Mouse (Mus musculus): ENCODE measurements around the gene Psmb11. TPM values are rescaled to one million over a fixed set of nuclear protein-coding genes. Genes with fewer than 3 reads are reported as not detected.

Psmb11 gene
- polyA plus RNA-seq, 1 experiment from 2014 or later = not detected

DNA sequence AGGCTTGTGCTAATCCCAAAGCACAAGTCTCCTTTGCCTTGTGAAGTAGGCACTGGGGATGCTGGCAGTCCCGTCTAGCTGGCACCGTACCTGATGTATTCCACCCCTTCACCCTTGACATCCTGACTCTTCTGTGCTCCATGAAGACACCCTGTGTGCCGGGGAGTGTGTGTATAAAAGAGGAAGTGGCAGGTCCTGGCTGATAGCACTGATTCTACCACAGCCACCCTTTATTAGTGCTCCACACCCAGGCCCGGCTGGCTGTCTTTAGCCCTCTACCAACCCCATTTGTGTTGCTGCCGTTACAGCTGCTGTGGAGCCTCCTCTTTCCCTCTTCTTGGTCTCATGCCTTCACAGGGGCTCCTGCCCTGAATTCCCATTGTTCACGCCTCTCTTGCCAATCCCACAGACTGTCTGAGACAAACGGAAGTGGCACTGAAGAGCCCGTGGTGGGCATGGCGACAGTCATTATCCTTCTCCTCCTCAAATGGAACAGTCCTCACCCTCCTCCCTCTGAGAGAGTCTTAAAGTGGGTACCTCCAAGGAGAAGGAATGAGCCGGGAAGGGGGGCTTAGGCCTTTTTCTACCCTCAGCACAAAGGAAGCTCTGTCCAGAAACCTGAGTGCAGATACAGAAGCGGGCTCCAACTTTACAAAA lies 9.5 kb downstream of the Psmb11 start:
- H3K27ac ChIP-seq = no peak overlapping the region
- no peak overlapping the region for H3K4me3 ChIP-seq
- 0 out of 2 replicates have a peak, but pooled peaks cover 4% of the 10 kb centered on the region for H3K4me1 ChIP-seq
- H3K9ac ChIP-seq = no peak overlapping the region
- no peak; the same call in 1 of the 2 replicates for ATAC-seq
- peaks cover 19% of the 10 kb centered on the region for H3K27me3 ChIP-seq (replicated peaks)
- H3K4me2 ChIP-seq = no peak overlapping the region
- H3K36me3 ChIP-seq = peaks cover 20% of the 10 kb centered on the region
- 58% methylated on average over 11 of the region's 11 CpGs for WGBS (ENCODE audit: insufficient replicate concordance)
- H3K9me3 ChIP-seq (replicated peaks) = no peaks in the 10 kb centered on the region

DNA sequence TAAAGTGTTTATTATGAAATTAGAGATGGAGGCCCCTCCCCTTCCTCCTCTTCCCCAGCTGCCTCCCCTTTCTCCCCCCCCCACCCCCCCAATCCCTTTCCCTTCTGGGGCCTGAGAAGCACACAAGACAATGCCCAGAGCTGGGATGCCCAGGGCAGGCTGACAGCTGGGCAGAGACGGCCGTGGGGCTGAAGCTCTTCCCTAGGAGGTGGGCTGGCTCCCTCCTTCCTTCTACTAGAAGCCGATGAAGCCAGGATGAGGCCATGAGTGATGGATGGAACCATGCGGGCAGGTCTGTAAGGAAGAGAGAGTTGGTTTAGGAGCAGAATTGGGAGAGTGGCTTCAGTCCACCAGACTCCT lies 10.0 kb downstream of the Psmb11 start:
- H3K4me2 ChIP-seq = no peak overlapping the region
- peaks cover 14% of the 10 kb centered on the region for H3K27me3 ChIP-seq (replicated peaks)
- no peak overlapping the region for H3K27ac ChIP-seq
- peaks cover 26% of the 10 kb centered on the region for H3K36me3 ChIP-seq
- no peaks in the 10 kb centered on the region for H3K9me3 ChIP-seq (replicated peaks)
- H3K4me1 ChIP-seq = 0 out of 2 replicates have a peak, but pooled peaks cover 4% of the 10 kb centered on the region
- 74% methylated on average over 4 of the region's 4 CpGs for WGBS (ENCODE audit: insufficient replicate concordance)
- H3K4me3 ChIP-seq = no peak overlapping the region
- no peak overlapping the region for H3K9ac ChIP-seq
- ATAC-seq = no peak

DNA sequence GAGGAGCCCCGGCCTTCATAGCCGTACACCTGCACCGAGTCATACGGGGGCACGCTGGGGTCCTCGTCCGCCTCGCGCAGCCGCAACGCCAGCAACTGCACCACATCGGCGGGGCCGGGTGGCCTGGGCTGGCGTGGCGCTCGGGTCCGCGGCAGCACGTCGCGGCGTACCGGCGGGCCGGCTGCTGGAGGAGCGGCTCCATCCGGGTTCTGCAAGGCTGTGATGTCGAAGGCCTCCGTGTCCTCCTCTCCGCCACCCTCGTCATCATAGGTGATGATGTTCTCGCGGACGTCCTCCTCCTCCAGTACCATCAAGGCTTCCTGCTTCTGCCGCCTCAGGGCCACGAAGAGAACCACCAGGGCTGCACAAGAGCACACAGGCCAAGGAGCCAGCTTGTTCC lies 11.0 kb downstream of the Psmb11 start:
- Histone ChIP-seq H3K4me3 (no peak overlapping the region), H3K4me2 (no peak overlapping the region), H3K27me3 (replicated peaks) (0 out of 2 replicates have a peak, but pooled peaks cover 4% of the 10 kb centered on the region), H3K9ac (no peak overlapping the region), H3K9me3 (replicated peaks) (no peaks in the 10 kb centered on the region), H3K27ac (no peak overlapping the region), H3K36me3 (peaks cover 28% of the 10 kb centered on the region), H3K4me1 (0 out of 2 replicates have a peak, but pooled peaks cover 4% of the 10 kb centered on the region)
- 91% methylated on average over 37 of the region's 37 CpGs for WGBS (ENCODE audit: insufficient replicate concordance)
- ATAC-seq = no peak

DNA sequence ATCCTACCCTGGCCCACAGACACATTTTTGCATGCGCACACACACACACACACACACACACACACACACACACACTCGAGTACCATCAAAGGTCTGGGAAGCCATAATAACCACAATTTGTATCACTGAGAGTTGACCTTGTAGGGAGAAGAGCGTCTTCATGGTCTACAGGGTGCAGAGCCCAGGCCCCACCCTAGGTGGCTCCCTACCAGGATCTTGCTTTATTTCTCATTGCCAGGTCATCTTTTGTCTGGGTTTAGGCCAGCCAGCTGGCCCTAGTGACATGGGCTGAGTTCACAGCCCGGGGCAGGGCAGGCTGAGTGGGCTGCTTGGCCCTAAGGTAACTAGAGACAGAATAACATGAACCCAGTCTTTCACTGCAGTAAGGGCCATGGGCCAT lies 12.9 kb downstream of the Psmb11 start:
- H3K4me2 ChIP-seq = no peak overlapping the region
- peaks cover 6% of the 10 kb centered on the region for H3K27me3 ChIP-seq (replicated peaks)
- H3K27ac ChIP-seq = no peak overlapping the region
- ATAC-seq = no peak
- 0 out of 2 replicates have a peak, but pooled peaks cover 4% of the 10 kb centered on the region for H3K4me1 ChIP-seq
- no peaks in the 10 kb centered on the region for H3K9me3 ChIP-seq (replicated peaks)
- H3K4me3 ChIP-seq = no peak overlapping the region
- H3K36me3 ChIP-seq = peaks cover 30% of the 10 kb centered on the region
- 68% methylated on average over 4 of the region's 4 CpGs for WGBS (ENCODE audit: insufficient replicate concordance)
- no peak overlapping the region for H3K9ac ChIP-seq

DNA sequence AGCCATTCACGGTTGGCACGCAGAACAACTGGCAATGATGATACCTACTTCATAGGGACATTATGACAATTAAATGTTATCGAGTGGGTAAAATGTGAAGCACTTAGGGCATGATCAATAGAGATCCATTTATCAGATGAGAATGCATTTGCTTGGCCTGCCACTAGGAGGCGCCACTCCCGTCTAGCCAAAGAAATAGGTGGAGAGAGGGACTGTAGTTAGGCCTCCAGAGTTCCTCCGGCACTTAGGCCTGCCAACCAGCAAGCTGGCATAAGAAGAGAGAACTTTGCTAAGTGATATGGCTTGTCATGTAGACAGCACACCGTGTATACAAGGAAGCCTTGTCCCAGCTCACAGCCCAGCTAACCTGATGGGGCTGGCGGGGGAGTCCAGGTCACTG lies 15.7 kb downstream of the Psmb11 start:
- Histone ChIP-seq H3K27me3 (replicated peaks) (peaks cover 25% of the 10 kb centered on the region), H3K9ac (no peak overlapping the region), H3K4me3 (no peak overlapping the region), H3K27ac (no peak overlapping the region), H3K9me3 (replicated peaks) (no peaks in the 10 kb centered on the region), H3K4me1 (peaks cover 20% of the 10 kb centered on the region), H3K36me3 (peaks cover 27% of the 10 kb centered on the region), H3K4me2 (no peak overlapping the region)
- ATAC-seq = no peak
- WGBS (ENCODE audit: insufficient replicate concordance) = 46% methylated on average over 8 of the region's 8 CpGs

DNA sequence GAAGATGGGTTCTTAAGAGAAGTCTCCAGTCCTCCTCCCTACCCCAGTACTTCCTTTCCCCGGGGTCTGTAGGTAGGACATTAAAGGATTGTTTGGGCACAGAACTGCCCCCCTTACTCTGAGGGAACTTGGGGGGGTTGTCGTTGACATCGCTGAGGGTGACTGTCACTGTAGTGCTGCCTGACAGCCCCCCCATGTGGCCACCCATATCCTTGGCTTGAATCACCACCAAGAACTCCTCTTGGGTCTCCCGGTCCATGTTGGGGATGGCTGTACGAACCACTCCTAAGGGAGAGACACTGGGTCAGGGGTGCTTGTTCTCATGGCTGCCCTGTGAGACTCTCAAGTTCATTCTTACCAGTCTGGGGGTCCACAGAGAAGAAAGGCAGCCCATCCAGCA lies 17.0 kb downstream of the Psmb11 start:
- Histone ChIP-seq H3K4me3 (no peak overlapping the region), H3K9me3 (replicated peaks) (no peaks in the 10 kb centered on the region), H3K4me1 (peaks cover 20% of the 10 kb centered on the region), H3K27ac (no peak overlapping the region), H3K9ac (no peak overlapping the region), H3K4me2 (no peak overlapping the region), H3K36me3 (peaks cover 27% of the 10 kb centered on the region), H3K27me3 (replicated peaks) (peaks cover 25% of the 10 kb centered on the region)
- WGBS (ENCODE audit: insufficient replicate concordance) = 75% methylated on average over 5 of the region's 5 CpGs
- no peak for ATAC-seq

DNA sequence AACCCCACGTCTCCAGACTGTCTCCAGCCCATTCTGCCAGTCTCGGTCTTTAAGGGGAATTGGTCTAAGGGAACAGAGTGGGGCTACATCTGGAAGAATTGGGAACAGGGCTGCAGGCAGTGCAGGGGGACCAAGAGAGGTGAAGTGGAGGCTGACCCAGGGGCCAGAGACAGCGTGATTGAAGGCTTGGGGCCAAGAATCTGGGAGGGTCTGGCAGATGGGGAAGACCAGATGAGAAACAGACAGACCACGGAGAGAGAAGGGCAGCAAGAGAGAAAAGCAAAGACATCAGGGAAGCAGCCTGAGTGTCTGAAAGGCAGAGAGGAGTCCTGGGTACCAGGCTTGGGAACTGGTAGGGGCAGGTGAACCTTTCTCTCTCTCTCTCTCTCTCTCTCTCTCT lies 18.9 kb downstream of the Psmb11 start:
- Histone ChIP-seq H3K27ac (no peak overlapping the region), H3K4me2 (peak overlapping the region; percentile 100), H3K9ac (peak overlapping the region; percentile 80; the same call in 1 of the 2 replicates), H3K27me3 (replicated peaks) (peaks cover 25% of the 10 kb centered on the region), H3K4me3 (no peak overlapping the region), H3K9me3 (replicated peaks) (no peaks in the 10 kb centered on the region), H3K36me3 (peaks cover 43% of the 10 kb centered on the region), H3K4me1 (peaks cover 20% of the 10 kb centered on the region)
- WGBS (ENCODE audit: insufficient replicate concordance) = 43% methylated on average over 4 of the region's 4 CpGs
- ATAC-seq = no peak

DNA sequence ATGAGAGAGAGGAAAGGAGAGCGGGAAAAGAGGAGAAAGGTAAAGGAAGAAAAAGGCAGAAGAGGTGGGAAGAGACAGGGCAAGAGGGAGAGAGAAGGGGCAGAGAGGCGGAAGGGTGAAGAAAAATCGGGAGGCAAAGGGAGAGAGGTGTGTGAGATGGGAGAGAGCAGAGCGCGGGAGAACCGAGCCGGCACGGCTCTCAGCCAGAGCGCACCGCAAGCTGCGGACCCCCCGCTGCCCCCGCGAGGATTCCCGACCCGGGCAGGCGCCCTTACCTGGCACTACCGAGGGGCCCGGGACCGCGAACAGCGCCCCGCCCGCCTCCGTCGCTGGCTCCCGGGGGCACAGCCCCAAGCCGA lies 19.7 kb downstream of the Psmb11 start, which contains the start of gene Gm17606:
Gene Gm17606 (plus strand): TSS at position 7 of the 359 bp plus-strand sequence.
- no peak for ATAC-seq
- peaks cover 47% of the 10 kb centered on the region for H3K36me3 ChIP-seq

DNA sequence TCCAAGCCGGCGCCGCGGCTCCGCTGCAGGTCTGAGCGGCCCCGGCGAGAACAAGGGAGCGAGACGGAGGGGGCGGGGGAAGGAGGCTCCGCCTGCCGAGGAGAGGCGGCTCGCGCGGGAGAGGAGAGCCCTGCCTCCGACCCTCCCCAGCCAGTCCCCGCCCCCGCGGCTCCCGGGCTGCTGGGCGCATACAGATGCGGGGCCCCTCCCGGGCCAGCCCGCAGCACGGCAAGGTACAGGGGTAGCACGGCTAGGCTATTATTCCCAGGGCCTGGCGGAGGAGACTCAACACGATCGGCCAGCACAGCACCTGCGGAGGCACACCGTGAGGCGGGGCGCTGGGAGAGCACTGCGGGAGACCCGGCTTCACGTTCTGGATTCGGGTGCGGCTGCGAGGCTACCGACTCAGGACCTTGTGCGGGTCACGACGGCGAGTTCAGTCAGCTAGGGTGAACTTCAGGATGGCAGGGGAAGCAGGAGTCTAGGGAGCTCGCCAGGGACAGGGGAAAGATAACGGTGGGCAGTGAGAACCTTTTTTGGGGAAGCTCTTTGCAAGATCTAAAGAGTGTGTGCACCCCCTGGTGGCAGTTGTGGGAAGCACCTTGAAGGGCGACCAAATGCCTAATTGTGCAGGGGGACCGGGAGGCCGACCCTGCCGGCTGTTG lies 20.2 kb downstream of the Psmb11 start, which contains the start of gene Cdh24:
Gene Cdh24 (minus strand): TSS at position 60 of the 665 bp plus-strand sequence.
- WGBS (ENCODE audit: insufficient replicate concordance) = under 1% methylated on average over 51 of the region's 52 CpGs
- Histone ChIP-seq H3K9me3 (replicated peaks) (no peaks in the 10 kb centered on the region), H3K27me3 (replicated peaks) (peaks cover 25% of the 10 kb centered on the region), H3K4me3 (peak within 1 kb of the TSS; percentile 71), H3K36me3 (peaks cover 49% of the 10 kb centered on the region), H3K9ac (peak within 1 kb of the TSS; percentile 80), H3K4me2 (peak within 1 kb of the TSS; percentile 100), H3K27ac (peak within 1 kb of the TSS; percentile 75), H3K4me1 (peaks cover 20% of the 10 kb centered on the region)
- ATAC-seq = peak; percentile 93

More for the DNA sequence above, 19.7 kb downstream of the Psmb11 start, which contains the start of gene Gm17606:
- Histone ChIP-seq H3K4me3 (peak within 1 kb of the TSS; percentile 71), H3K4me2 (peak within 1 kb of the TSS; percentile 100), H3K27me3 (replicated peaks) (peaks cover 25% of the 10 kb centered on the region), H3K4me1 (peaks cover 20% of the 10 kb centered on the region), H3K9ac (peak within 1 kb of the TSS; percentile 80), H3K9me3 (replicated peaks) (no peaks in the 10 kb centered on the region), H3K27ac (peak within 1 kb of the TSS; percentile 75)
- 1% methylated on average over 19 of the region's 28 CpGs for WGBS (ENCODE audit: insufficient replicate concordance)

DNA sequence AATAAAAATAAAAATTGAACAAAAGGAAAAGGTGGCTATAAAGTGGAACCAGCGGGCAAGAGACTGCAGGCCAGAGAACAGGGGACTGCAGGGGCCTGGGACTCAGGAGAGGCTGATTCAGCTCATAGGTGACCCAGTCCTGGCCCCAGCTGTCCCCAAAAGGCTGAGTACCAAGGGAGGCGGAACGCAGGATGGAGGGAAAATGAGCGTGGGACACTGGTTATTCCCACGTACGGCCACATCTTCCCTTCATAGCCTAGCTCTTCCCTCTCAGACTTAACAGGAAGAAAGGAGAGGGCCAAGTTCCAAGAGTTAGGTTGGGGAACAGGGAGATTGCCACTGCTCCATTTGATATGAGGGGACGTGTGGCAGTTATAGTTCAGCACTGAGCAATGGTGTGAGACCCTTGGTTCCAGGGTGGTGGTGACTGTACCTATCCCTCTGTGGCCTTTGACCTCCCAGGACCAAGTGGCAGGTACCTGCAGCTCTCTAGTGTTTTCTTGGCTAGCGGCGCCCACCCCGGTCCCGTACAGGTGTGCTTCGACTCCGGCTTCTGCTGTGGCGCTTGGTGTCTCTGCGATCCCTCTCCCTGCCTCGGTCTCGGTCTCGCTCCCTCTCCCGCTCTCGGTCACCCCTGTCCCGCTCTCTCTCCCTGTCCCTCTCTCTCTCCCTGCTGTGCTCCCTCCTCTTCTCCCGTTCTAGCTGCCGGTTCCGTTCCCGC lies 21.2 kb downstream of the Psmb11 start:
- 87% methylated on average over 25 of the region's 25 CpGs for WGBS (ENCODE audit: insufficient replicate concordance)
- no peak for ATAC-seq
- no peak overlapping the region for H3K4me3 ChIP-seq
- H3K4me1 ChIP-seq = peaks cover 20% of the 10 kb centered on the region
- H3K9me3 ChIP-seq (replicated peaks) = no peaks in the 10 kb centered on the region
- peaks cover 56% of the 10 kb centered on the region for H3K36me3 ChIP-seq
- H3K4me2 ChIP-seq = peak overlapping the region; percentile 100; the same call in 1 of the 2 replicates
- H3K9ac ChIP-seq = no peak overlapping the region
- H3K27ac ChIP-seq = no peak overlapping the region
- peaks cover 25% of the 10 kb centered on the region for H3K27me3 ChIP-seq (replicated peaks)

DNA sequence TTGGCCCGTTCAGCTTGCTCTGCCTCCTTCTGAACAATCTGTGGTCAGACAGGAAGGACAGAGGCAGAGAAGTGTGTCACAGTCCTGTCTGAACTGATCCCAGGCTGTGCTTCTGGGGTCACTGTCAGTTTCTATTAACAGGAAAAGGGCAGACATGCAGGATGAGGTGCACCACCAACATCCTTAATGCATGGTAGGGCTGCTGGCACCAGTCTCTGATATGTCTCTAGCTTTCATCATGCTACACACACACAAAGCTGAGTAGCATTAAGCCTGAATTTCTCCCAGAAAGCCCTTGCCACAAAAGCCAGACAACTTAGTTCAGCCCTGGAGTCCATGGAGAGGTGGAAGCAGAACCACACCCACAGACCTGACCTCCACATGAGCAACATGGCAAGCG lies 21.8 kb downstream of the Psmb11 start:
- 89% methylated on average over 2 of the region's 2 CpGs for WGBS (ENCODE audit: insufficient replicate concordance)
- Histone ChIP-seq H3K9me3 (replicated peaks) (no peaks in the 10 kb centered on the region), H3K4me2 (no peak overlapping the region), H3K4me3 (no peak overlapping the region), H3K4me1 (peaks cover 23% of the 10 kb centered on the region), H3K27me3 (replicated peaks) (peaks cover 25% of the 10 kb centered on the region), H3K27ac (no peak overlapping the region), H3K36me3 (peaks cover 61% of the 10 kb centered on the region), H3K9ac (no peak overlapping the region)
- ATAC-seq = no peak

DNA sequence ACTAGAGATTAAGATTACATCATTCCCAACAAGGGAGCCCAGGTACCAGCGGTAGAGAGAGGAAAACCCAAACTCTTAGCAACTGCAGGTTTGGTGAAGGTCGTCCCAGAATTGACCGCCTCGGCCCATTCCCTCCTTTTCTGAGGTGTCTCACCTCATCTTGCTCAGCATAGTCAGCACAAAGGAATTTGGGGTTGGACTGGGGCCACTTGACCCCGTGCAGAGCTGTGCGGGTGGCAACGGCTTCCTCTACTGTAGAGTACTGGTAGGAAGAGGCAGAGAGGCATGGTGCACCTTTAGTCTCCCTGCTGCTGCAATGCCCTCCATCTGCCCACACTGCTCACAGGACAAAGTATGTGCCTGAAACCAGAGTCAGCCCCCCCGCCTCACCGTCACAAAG lies 23.1 kb downstream of the Psmb11 start:
- no peak for ATAC-seq
- H3K4me3 ChIP-seq = no peak overlapping the region
- WGBS (ENCODE audit: insufficient replicate concordance) = 94% methylated on average over 9 of the region's 9 CpGs
- peaks cover 34% of the 10 kb centered on the region for H3K4me1 ChIP-seq
- H3K27me3 ChIP-seq (replicated peaks) = peaks cover 18% of the 10 kb centered on the region
- no peak overlapping the region for H3K4me2 ChIP-seq
- H3K9me3 ChIP-seq (replicated peaks) = no peaks in the 10 kb centered on the region
- no peak overlapping the region for H3K9ac ChIP-seq
- peaks cover 73% of the 10 kb centered on the region for H3K36me3 ChIP-seq
- H3K27ac ChIP-seq = no peak overlapping the region

Measured in liver, embryonic 12.5 days (tissue).